Mouse (Mus musculus) MEL (cell line): ENCODE data around the gene Tubb4a. TPM values are rescaled to one million over a fixed set of nuclear protein-coding genes. Genes with fewer than 3 reads are reported as not detected.
A peak's percentile ranks its signal among the peaks of the same experiment; 100 is the strongest.

Experiments
- DNase-seq: peaks from one replicate; pipeline ENCODE4 v3.0.0; 2011; ENCODE audit warnings: low read depth, low spot score
- H3K27ac ChIP-seq: 2 replicates; pipeline ENCODE4 v1.5.1; 2012; ENCODE audit warnings: low read depth, mild to moderate bottlenecking, control low read depth, low read length, moderate library complexity; ENCODE audit not compliant: control insufficient read depth
- H3K27me3 ChIP-seq, 2 experiments: fragments of 150-350 bp in 1 of 2; sonication (generic) in 1 of 2; 2 replicates each; pipeline ENCODE4 v1.6.1; 2012; ENCODE audit warnings: low read length in 2 of 2, mild to moderate bottlenecking in 2 of 2, improper control_type of control experiment in 1 of 2, moderate library complexity in 1 of 2; ENCODE audit not compliant: insufficient read depth in 2 of 2, control insufficient read depth in 1 of 2
- H3K36me3 ChIP-seq, 2 experiments: 2 replicates each; pipeline ENCODE4 v1.6.1; 2012 to 2014; ENCODE audit warnings: low read length in 2 of 2, improper control_type of control experiment in 1 of 2, inconsistent platforms in 1 of 2, mild to moderate bottlenecking in 1 of 2; ENCODE audit not compliant: insufficient read depth in 2 of 2, control insufficient read depth in 1 of 2
- H3K4me1 ChIP-seq, 2 experiments: fragments of 150-350 bp in 1 of 2; sonication (generic) in 1 of 2; 2 replicates each; pipeline ENCODE4 v1.6.1; 2012; ENCODE audit warnings: low read length in 2 of 2, improper control_type of control experiment in 1 of 2, mild to moderate bottlenecking in 1 of 2; ENCODE audit not compliant: insufficient read depth in 2 of 2, control insufficient read depth in 1 of 2
- H3K4me3 ChIP-seq, 2 experiments: fragments of 150-350 bp in 1 of 2; sonication (generic) in 1 of 2; 2 replicates each; pipeline ENCODE4 v1.5.1; 2012; ENCODE audit warnings: low read depth in 2 of 2, low read length in 2 of 2, mild to moderate bottlenecking in 2 of 2, moderate library complexity in 2 of 2, control low read depth in 1 of 2, improper control_type of control experiment in 1 of 2; ENCODE audit not compliant: control insufficient read depth in 1 of 2, insufficient read depth in 1 of 2
- H3K79me2 ChIP-seq: 2 replicates; pipeline ENCODE4 v1.6.1; 2012; ENCODE audit warnings: mild to moderate bottlenecking, low read length, moderate library complexity; ENCODE audit not compliant: control insufficient read depth, poor library complexity, insufficient read depth
- H3K9ac ChIP-seq: 2 replicates; pipeline ENCODE4 v1.6.1; 2012; ENCODE audit warnings: low read depth, mild to moderate bottlenecking, control low read depth, low read length, moderate library complexity; ENCODE audit not compliant: control insufficient read depth, poor library complexity, severe bottlenecking
- H3K9me3 ChIP-seq: fragments of 150-350 bp; sonication (generic); replicated peaks from 2 replicates; pipeline ENCODE4 v1.6.1; 2012; ENCODE audit warnings: mild to moderate bottlenecking, low read length, improper control_type of control experiment, moderate library complexity; ENCODE audit not compliant: insufficient read depth
- BHLHE40 ChIP-seq: IDR thresholded peaks from 2 replicates; pipeline ENCODE4 v1.6.1; 2012; ENCODE audit warnings: low read depth, mild to moderate bottlenecking, inconsistent platforms, low read length, improper control_type of control experiment, borderline replicate concordance
- CHD1 ChIP-seq: IDR thresholded peaks from 2 replicates; pipeline ENCODE4 v1.6.1; 2012; ENCODE audit warnings: low read depth, mild to moderate bottlenecking, inconsistent platforms, low read length, improper control_type of control experiment
- ETS1 ChIP-seq: IDR thresholded peaks from 2 replicates; pipeline ENCODE4 v1.6.1; 2012; ENCODE audit warnings: low read depth, mild to moderate bottlenecking, inconsistent platforms, low read length, improper control_type of control experiment, moderate library complexity
- GABPA ChIP-seq: IDR thresholded peaks from 2 replicates; pipeline ENCODE4 v1.6.1; 2012; ENCODE audit warnings: low read depth, mild to moderate bottlenecking, inconsistent platforms, low read length, improper control_type of control experiment, moderate library complexity
- GATA1 ChIP-seq: IDR thresholded peaks from 2 replicates; pipeline ENCODE4 v1.6.1; 2011; ENCODE audit warnings: low read depth, low read length, improper control_type of control experiment
- JUND ChIP-seq: IDR thresholded peaks from 2 replicates; pipeline ENCODE4 v1.6.1; 2011; ENCODE audit warnings: low read depth, mild to moderate bottlenecking, improper control_type of control experiment, low read length
- KAT2A ChIP-seq: conservative IDR thresholded peaks from 2 replicates; pipeline ENCODE4 v1.6.1; 2012; ENCODE audit warnings: low read depth, low read length, improper control_type of control experiment, inconsistent platforms
- MAFK ChIP-seq: IDR thresholded peaks from 2 replicates; pipeline ENCODE4 v1.6.1; 2011; ENCODE audit warnings: low read depth, mild to moderate bottlenecking, low read length, improper control_type of control experiment, borderline replicate concordance
- MAX ChIP-seq: IDR thresholded peaks from 2 replicates; pipeline ENCODE4 v1.6.1; 2011; ENCODE audit warnings: low read length, improper control_type of control experiment
- NRF1 ChIP-seq: IDR thresholded peaks from 2 replicates; pipeline ENCODE4 v1.6.1; 2014; ENCODE audit warnings: low read depth, mild to moderate bottlenecking, inconsistent platforms, low read length, improper control_type of control experiment, moderate library complexity; ENCODE audit not compliant: poor library complexity, insufficient read depth, severe bottlenecking
- POLR2AphosphoS2 ChIP-seq: IDR thresholded peaks from 2 replicates; pipeline ENCODE4 v1.6.1; 2011; ENCODE audit warnings: low read length, improper control_type of control experiment
- POLR2AphosphoS5 ChIP-seq: IDR thresholded peaks from 2 replicates; pipeline ENCODE4 v1.6.1; 2012; ENCODE audit warnings: low read depth, borderline replicate concordance, mild to moderate bottlenecking, inconsistent platforms, low read length, moderate library complexity, mixed read lengths
- SIN3A ChIP-seq: IDR thresholded peaks from 2 replicates; pipeline ENCODE4 v1.6.1; 2012; ENCODE audit warnings: low read length, improper control_type of control experiment, inconsistent platforms
- SMC3 ChIP-seq: IDR thresholded peaks from 2 replicates; pipeline ENCODE4 v1.6.1; 2011; ENCODE audit warnings: low read depth, low read length, improper control_type of control experiment
- TCF12 ChIP-seq: IDR thresholded peaks from 2 replicates; pipeline ENCODE4 v1.6.1; 2014; ENCODE audit warnings: low read depth, mild to moderate bottlenecking, inconsistent platforms, low read length, improper control_type of control experiment, moderate library complexity
- UBTF ChIP-seq: IDR thresholded peaks from 2 replicates; pipeline ENCODE4 v1.6.1; 2012; ENCODE audit warnings: low read depth, mild to moderate bottlenecking, inconsistent platforms, low read length, improper control_type of control experiment, moderate library complexity, borderline replicate concordance; ENCODE audit not compliant: insufficient read depth
- USF1 ChIP-seq: IDR thresholded peaks from 2 replicates; pipeline ENCODE4 v1.6.1; 2014; ENCODE audit warnings: low read depth, mild to moderate bottlenecking, inconsistent platforms, low read length, improper control_type of control experiment, moderate library complexity
- ZC3H11A ChIP-seq: IDR thresholded peaks from 2 replicates; pipeline ENCODE4 v1.6.1; 2012; ENCODE audit warnings: low read depth, mild to moderate bottlenecking, inconsistent platforms, low read length, improper control_type of control experiment
- ZNF384 ChIP-seq: IDR thresholded peaks from 2 replicates; pipeline ENCODE4 v1.6.1; 2012; ENCODE audit warnings: low read depth, mild to moderate bottlenecking, inconsistent platforms, low read length, improper control_type of control experiment
- polyA plus RNA-seq, 2 experiments: library from polyadenylated mRNA; stranded (reverse) in 1 of 2; unstranded in 1 of 2; fragments of >175 nt in 1 of 2; fragments of >200 nt in 1 of 2; gene quantifications; 2 replicates each; pipeline versions ENCODE4 v1.2.1 to v1.2.4; 2012; ENCODE audit warnings: low replicate concordance in 2 of 2, low read depth in 1 of 2; ENCODE audit not compliant: insufficient read length in 2 of 2, insufficient read depth in 1 of 2, missing spikeins in 1 of 2
- total RNA-seq: library from RNA; depleted of rRNA; stranded (reverse); fragments of 300-350 nt; gene quantifications from 2 replicates; pipeline ENCODE4 v1.2.3, GENCODE M21; 2012

Tubb4a gene
- total and polyA plus RNA-seq, 3 experiments, result 0.35 to 6.4 TPM; not detected in 1

- DNase-seq, result no peak
Observed at GRCm38 (mm10) chr17:57062548-57062947, 25.0 kb downstream of the Tubb4a start.

GRCm38 (mm10) chr17:57062011-57062521 is 25.5 kb downstream of the Tubb4a start:
- Histone ChIP-seq H3K27ac (no peak overlapping the region), H3K9ac (no peak overlapping the region), H3K4me3 (peak overlapping the region; percentile 37 to 46), H3K79me2 (peaks cover 6% of the 10 kb centered on the region), H3K4me1 (peaks cover 2 to 23% of the 10 kb centered on the region in 2 experiments; a peak in 3 of 4 replicates), H3K27me3 (no peaks in the 10 kb centered on the region), H3K9me3 (no peaks in the 10 kb centered on the region), H3K36me3 (peaks cover 0 to 14% of the 10 kb centered on the region in 2 experiments; a peak in 2 of 4 replicates)
- DNase-seq, result no peak
- TF ChIP-seq BHLHE40 (no peak), USF1 (peak; percentile 67)

More at GRCm38 (mm10) chr17:57062548-57062947, 25.0 kb downstream of the Tubb4a start:
- TF ChIP-seq GATA1 (no peak), JUND (no peak), TCF12 (no peak), SIN3A (no peak), ZC3H11A (no peak), POLR2AphosphoS2 (no peak), MAX (no peak), SMC3 (no peak), UBTF (no peak), ZNF384 (no peak), NRF1 (no peak), GABPA (no peak), MAFK (no peak), ETS1 (no peak), CHD1 (no peak), KAT2A (no peak), POLR2AphosphoS5 (no peak), BHLHE40 (no peak)
- Histone ChIP-seq H3K27ac (no peak overlapping the region), H3K79me2 (peaks cover 6% of the 10 kb centered on the region), H3K27me3 (no peaks in the 10 kb centered on the region), H3K36me3 (peaks cover 0 to 16% of the 10 kb centered on the region in 2 experiments; a peak in 2 of 4 replicates), H3K4me3 (no peak overlapping the region), H3K9me3 (no peaks in the 10 kb centered on the region), H3K4me1 (peaks cover 2 to 23% of the 10 kb centered on the region in 2 experiments; a peak in 3 of 4 replicates), H3K9ac (no peak overlapping the region)
